Mouse (Mus musculus) bone marrow, adult 2 months (tissue): ENCODE results near the gene Sun2.

Experiments used
- CTCF ChIP-seq: fragments of 200-500 bp; IDR thresholded peaks from 2 replicates; pipeline ENCODE4 v1.5.1; 2011; ENCODE audit warnings: low read length, control low read depth; ENCODE audit not compliant: control insufficient read depth, insufficient read depth
- POLR2A ChIP-seq: fragments of 200-500 bp; IDR thresholded peaks from 2 replicates; pipeline ENCODE4 v1.6.1; 2011; ENCODE audit warnings: low read depth, mild to moderate bottlenecking, control low read depth, low read length, borderline replicate concordance; ENCODE audit not compliant: control insufficient read depth

GRCm38 (mm10) chr15:79728311-79728710 lies 14.0 kb downstream of the Sun2 start:
- no peak for TF ChIP-seq CTCF
- TF ChIP-seq POLR2A: no peak
